Mouse (Mus musculus) embryonic facial prominence, embryonic 12.5 days (tissue): ENCODE data around the gene Txnrd1. TPM values are rescaled to one million over a fixed set of nuclear protein-coding genes. Genes with fewer than 3 reads are reported as not detected.

Experiments
- ATAC-seq: fragments of 200-750 bp; cut with Nextera tagmentation; 2 replicates; pipeline ENCODE4 v1.8.0; 2017; ENCODE audit not compliant: insufficient number of reproducible peaks, insufficient read depth, low FRiP score, low TSS enrichment
- H3K27ac ChIP-seq: fragments of 300-500 bp; sonication (generic); 2 replicates; pipeline ENCODE4 v1.5.1; 2016; ENCODE audit warnings: mild to moderate bottlenecking
- H3K27me3 ChIP-seq: fragments of 300-500 bp; sonication (generic); 2 replicates; pipeline ENCODE4 v1.6.1; 2016; ENCODE audit warnings: mild to moderate bottlenecking, moderate library complexity
- H3K36me3 ChIP-seq: fragments of 300-500 bp; sonication (generic); 2 replicates; pipeline ENCODE4 v1.6.1; 2016; ENCODE audit warnings: mild to moderate bottlenecking
- H3K4me1 ChIP-seq: fragments of 300-500 bp; sonication (generic); 2 replicates; pipeline ENCODE4 v1.6.1; 2016
- H3K4me2 ChIP-seq: fragments of 300-500 bp; sonication (generic); replicated peaks from 2 replicates; pipeline ENCODE4 v1.6.1; 2016; ENCODE audit warnings: mild to moderate bottlenecking, moderate library complexity
- H3K4me3 ChIP-seq: fragments of 300-500 bp; sonication (generic); 2 replicates; pipeline ENCODE4 v1.5.1; 2016; ENCODE audit warnings: mild to moderate bottlenecking
- H3K9ac ChIP-seq: fragments of 300-500 bp; sonication (generic); 2 replicates; pipeline ENCODE4 v1.6.1; 2016; ENCODE audit warnings: mild to moderate bottlenecking, moderate library complexity
- H3K9me3 ChIP-seq: fragments of 300-500 bp; sonication (generic); 2 replicates; pipeline ENCODE4 v1.6.1; 2016; ENCODE audit warnings: mild to moderate bottlenecking, moderate library complexity
- WGBS: fragments of 180-500 bp; shearing (Covaris S2); methylation state at CpG from one replicate; pipeline ENCODE4 v1.1.7; 2016; 5-methylcytosine and 5-hydroxymethylcytosine counted together
- polyA plus RNA-seq: library from polyadenylated mRNA; unstranded; fragments of >200 nt; fragmentation: Nextera tagmentation; extraction: Ambion mirVana; gene quantifications from 2 replicates; pipeline ENCODE4 v1.2.1, GENCODE M21; 2016

Gene Txnrd1
- polyA plus RNA-seq, 1 experiment from 2014 or later = 148 TPM

DNA sequence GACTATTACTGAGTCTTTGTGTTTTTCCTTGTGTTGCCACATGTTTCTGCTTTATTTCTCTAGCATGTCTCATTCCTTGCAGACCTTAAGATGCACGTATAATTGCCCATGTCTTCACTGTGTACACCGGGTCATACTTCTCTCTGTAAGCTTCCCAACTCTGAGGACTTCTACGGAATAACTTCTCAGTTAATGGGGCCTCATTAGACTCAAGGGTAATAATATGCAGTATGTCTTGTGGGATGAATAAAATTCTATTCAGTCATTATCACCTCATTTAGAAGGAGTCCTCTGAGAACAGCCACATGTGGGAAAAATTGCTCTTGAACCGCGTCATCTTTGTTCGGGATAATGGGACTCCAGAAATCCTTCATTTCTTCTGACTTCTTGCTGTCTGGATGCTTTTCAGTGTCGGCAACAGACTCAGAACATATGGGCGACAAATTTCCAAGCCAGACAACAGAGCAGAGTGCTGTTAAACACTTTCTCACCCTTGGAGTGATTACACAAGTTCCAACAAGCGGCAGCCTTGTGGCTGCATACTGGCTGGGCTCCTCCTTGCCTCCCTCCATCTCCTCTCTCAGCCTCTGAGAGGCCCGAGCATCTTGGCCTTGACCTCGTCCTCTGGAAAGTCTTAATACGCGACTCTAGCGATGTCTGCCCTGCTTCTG is 10.5 kb upstream of the Txnrd1 start:
- no peak overlapping the region for H3K9ac ChIP-seq
- H3K27ac ChIP-seq = no peak overlapping the region
- H3K36me3 ChIP-seq = no peaks in the 10 kb centered on the region
- H3K4me2 ChIP-seq = no peak overlapping the region
- ATAC-seq = no peak
- no peaks in the 10 kb centered on the region for H3K27me3 ChIP-seq
- WGBS = 61% methylated on average over 14 of the region's 14 CpGs
- no peaks in the 10 kb centered on the region for H3K9me3 ChIP-seq
- no peaks in the 10 kb centered on the region for H3K4me1 ChIP-seq
- H3K4me3 ChIP-seq = no peak overlapping the region

DNA sequence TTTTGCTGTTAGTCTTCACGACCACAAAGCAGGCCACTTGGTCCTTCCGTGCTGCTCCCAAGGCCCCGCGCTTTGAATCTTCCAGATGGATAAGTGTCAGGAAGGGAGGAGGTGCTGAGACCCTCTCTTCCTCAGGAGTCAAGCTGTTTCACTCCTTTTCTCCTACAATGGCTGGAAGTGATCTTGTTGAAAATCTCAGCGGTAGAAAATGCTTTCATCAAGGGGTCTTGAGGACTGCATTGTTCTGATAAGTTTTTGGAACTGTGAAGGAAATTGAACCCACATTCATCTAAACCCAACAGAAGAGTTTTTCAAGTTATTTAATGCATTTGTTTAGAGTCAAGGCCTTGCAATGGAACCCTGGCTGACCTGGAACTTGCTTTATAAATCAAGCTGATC is 10.0 kb upstream of the Txnrd1 start:
- WGBS = 71% methylated on average over 5 of the region's 5 CpGs
- Histone ChIP-seq H3K36me3 (no peaks in the 10 kb centered on the region), H3K4me2 (no peak overlapping the region), H3K9me3 (no peaks in the 10 kb centered on the region), H3K4me1 (no peaks in the 10 kb centered on the region), H3K9ac (no peak overlapping the region), H3K4me3 (no peak overlapping the region), H3K27me3 (no peaks in the 10 kb centered on the region), H3K27ac (no peak overlapping the region)
- no peak for ATAC-seq

- Histone ChIP-seq H3K9ac (no peak overlapping the region), H3K4me1 (no peaks in the 10 kb centered on the region), H3K4me3 (no peak overlapping the region), H3K36me3 (no peaks in the 10 kb centered on the region), H3K4me2 (no peak overlapping the region), H3K27me3 (no peaks in the 10 kb centered on the region), H3K27ac (no peak overlapping the region), H3K9me3 (no peaks in the 10 kb centered on the region)
- 71% methylated on average over 10 of the region's 10 CpGs for WGBS
- no peak for ATAC-seq
Observed at GRCm38 (mm10) chr10:82824541-82824940, 9.2 kb upstream of the Txnrd1 start.

GRCm38 (mm10) chr10:82826516-82826915 is 7.2 kb upstream of the Txnrd1 start:
- WGBS = 55% methylated on average over 6 of the region's 6 CpGs
- H3K4me3 ChIP-seq = no peak overlapping the region
- no peak overlapping the region for H3K4me2 ChIP-seq
- H3K4me1 ChIP-seq = no peaks in the 10 kb centered on the region
- H3K9me3 ChIP-seq = no peaks in the 10 kb centered on the region
- no peaks in the 10 kb centered on the region for H3K27me3 ChIP-seq
- ATAC-seq = no peak
- H3K27ac ChIP-seq = no peak overlapping the region
- no peaks in the 10 kb centered on the region for H3K36me3 ChIP-seq
- H3K9ac ChIP-seq = no peak overlapping the region

- no peaks in the 10 kb centered on the region for H3K9me3 ChIP-seq
- ATAC-seq = no peak
- H3K27ac ChIP-seq = no peak overlapping the region
- no peak overlapping the region for H3K9ac ChIP-seq
- H3K36me3 ChIP-seq = no peaks in the 10 kb centered on the region
- no peak overlapping the region for H3K4me3 ChIP-seq
- no peaks in the 10 kb centered on the region for H3K27me3 ChIP-seq
- H3K4me1 ChIP-seq = peaks cover 14% of the 10 kb centered on the region; the same call in 1 of the 2 replicates
- no peak overlapping the region for H3K4me2 ChIP-seq
- 74% methylated on average over 3 of the region's 3 CpGs for WGBS
Observed at GRCm38 (mm10) chr10:82835898-82836297, 2.1 kb downstream of the Txnrd1 start.

- WGBS = 86% methylated on average over 7 of the region's 7 CpGs
- no peak overlapping the region for H3K4me3 ChIP-seq
- no peak overlapping the region for H3K9ac ChIP-seq
- no peak overlapping the region for H3K4me2 ChIP-seq
- no peaks in the 10 kb centered on the region for H3K36me3 ChIP-seq
- ATAC-seq = no peak
- H3K9me3 ChIP-seq = no peaks in the 10 kb centered on the region
- peaks cover 14% of the 10 kb centered on the region; the same call in 1 of the 2 replicates for H3K4me1 ChIP-seq
- H3K27ac ChIP-seq = no peak overlapping the region
- no peaks in the 10 kb centered on the region for H3K27me3 ChIP-seq
Observed at GRCm38 (mm10) chr10:82838390-82838789, 4.6 kb downstream of the Txnrd1 start.

DNA sequence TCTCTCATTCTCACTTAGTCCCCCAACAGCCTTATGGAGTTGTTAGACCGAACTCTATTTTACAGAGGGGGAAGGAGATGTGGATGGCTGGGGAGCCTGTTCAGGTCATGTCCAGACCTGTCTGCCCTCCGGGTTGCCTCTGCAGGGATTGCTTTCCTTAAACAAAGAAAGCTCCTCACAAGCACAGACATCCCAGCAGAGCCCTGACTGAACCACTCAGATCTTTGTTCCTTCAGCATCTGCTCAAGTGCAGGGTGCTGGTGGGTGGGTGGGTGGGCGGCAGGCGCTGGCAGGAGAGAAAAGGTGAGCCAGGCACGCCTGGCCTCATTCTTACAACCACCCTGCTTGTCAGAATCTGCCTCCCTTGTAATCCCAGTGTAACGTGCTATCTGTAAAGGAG is 10.3 kb downstream of the Txnrd1 start:
- H3K9ac ChIP-seq = no peak overlapping the region
- H3K9me3 ChIP-seq = no peaks in the 10 kb centered on the region
- H3K27ac ChIP-seq = no peak overlapping the region
- no peaks in the 10 kb centered on the region for H3K27me3 ChIP-seq
- WGBS = 64% methylated on average over 6 of the region's 6 CpGs
- ATAC-seq = peak; percentile 41; the same call in 1 of the 2 replicates
- no peaks in the 10 kb centered on the region for H3K4me1 ChIP-seq
- no peak overlapping the region for H3K4me3 ChIP-seq
- no peaks in the 10 kb centered on the region for H3K36me3 ChIP-seq
- no peak overlapping the region for H3K4me2 ChIP-seq

- ATAC-seq = no peak
- Histone ChIP-seq H3K27ac (no peak overlapping the region), H3K9me3 (no peaks in the 10 kb centered on the region), H3K36me3 (no peaks in the 10 kb centered on the region), H3K4me1 (0 out of 2 replicates have a peak, but pooled peaks cover 1% of the 10 kb centered on the region), H3K9ac (no peak overlapping the region), H3K27me3 (no peaks in the 10 kb centered on the region), H3K4me3 (no peak overlapping the region), H3K4me2 (no peak overlapping the region)
- 77% methylated on average over 8 of the region's 8 CpGs for WGBS
Observed at GRCm38 (mm10) chr10:82844731-82845130, 11.0 kb downstream of the Txnrd1 start.

- Histone ChIP-seq H3K4me2 (no peak overlapping the region), H3K9ac (no peak overlapping the region), H3K27ac (no peak overlapping the region), H3K27me3 (no peaks in the 10 kb centered on the region), H3K36me3 (no peaks in the 10 kb centered on the region), H3K4me1 (peaks cover 10% of the 10 kb centered on the region; the same call in 1 of the 2 replicates), H3K4me3 (no peak overlapping the region), H3K9me3 (no peaks in the 10 kb centered on the region)
- WGBS = 78% methylated on average over 9 of the region's 9 CpGs
- ATAC-seq = no peak
Observed at GRCm38 (mm10) chr10:82847821-82848459, 14.2 kb downstream of the Txnrd1 start.

- Histone ChIP-seq H3K4me3 (no peak overlapping the region), H3K9ac (no peak overlapping the region), H3K4me1 (peaks cover 10% of the 10 kb centered on the region; the same call in 1 of the 2 replicates), H3K36me3 (no peaks in the 10 kb centered on the region), H3K4me2 (no peak overlapping the region), H3K9me3 (no peaks in the 10 kb centered on the region), H3K27me3 (no peaks in the 10 kb centered on the region), H3K27ac (0 out of 2 replicates have a peak overlapping the region, but pooled peaks have one; percentile 17)
- no peak for ATAC-seq
- WGBS = 34% methylated on average over 16 of the region's 16 CpGs
Observed at GRCm38 (mm10) chr10:82849686-82850353, 16.1 kb downstream of the Txnrd1 start.

GRCm38 (mm10) chr10:82850354-82850752 is 16.6 kb downstream of the Txnrd1 start:
- H3K36me3 ChIP-seq = no peaks in the 10 kb centered on the region
- WGBS = 76% methylated on average over 5 of the region's 5 CpGs
- H3K4me2 ChIP-seq = no peak overlapping the region
- H3K4me3 ChIP-seq = no peak overlapping the region
- H3K27me3 ChIP-seq = no peaks in the 10 kb centered on the region
- H3K9me3 ChIP-seq = no peaks in the 10 kb centered on the region
- no peak for ATAC-seq
- no peak overlapping the region for H3K9ac ChIP-seq
- peaks cover 10% of the 10 kb centered on the region; the same call in 1 of the 2 replicates for H3K4me1 ChIP-seq
- H3K27ac ChIP-seq = no peak overlapping the region

- no peaks in the 10 kb centered on the region for H3K9me3 ChIP-seq
- no peak overlapping the region for H3K9ac ChIP-seq
- WGBS = 80% methylated on average over 6 of the region's 6 CpGs
- no peak overlapping the region for H3K4me3 ChIP-seq
- H3K27ac ChIP-seq = no peak overlapping the region
- H3K27me3 ChIP-seq = no peaks in the 10 kb centered on the region
- H3K4me1 ChIP-seq = peaks cover 10% of the 10 kb centered on the region; the same call in 1 of the 2 replicates
- H3K4me2 ChIP-seq = no peak overlapping the region
- no peak for ATAC-seq
- H3K36me3 ChIP-seq = no peaks in the 10 kb centered on the region
Observed at GRCm38 (mm10) chr10:82851751-82852150, 18.0 kb downstream of the Txnrd1 start.
